Mouse (Mus musculus) G1E (cell line): ENCODE results near the gene Spdye4b.

ENCODE experiments used
- CTCF ChIP-seq: IDR thresholded peaks from 2 replicates; pipeline ENCODE4 v1.5.1; 2012; ENCODE audit warnings: low read depth, low read length, inconsistent platforms, mixed read lengths
- GATA1 ChIP-seq: IDR thresholded peaks from 2 replicates; pipeline ENCODE4 v1.6.1; 2012; ENCODE audit warnings: borderline replicate concordance, low read length, inconsistent platforms, mixed read lengths
- GATA2 ChIP-seq: IDR thresholded peaks from 2 replicates; pipeline ENCODE4 v1.6.1; 2012; ENCODE audit warnings: low read depth, low read length, inconsistent platforms, borderline replicate concordance
- TAL1 ChIP-seq: conservative IDR thresholded peaks from 2 replicates; pipeline ENCODE4 v1.6.1; 2012; ENCODE audit warnings: low read depth, low read length, inconsistent platforms, mixed read lengths

DNA sequence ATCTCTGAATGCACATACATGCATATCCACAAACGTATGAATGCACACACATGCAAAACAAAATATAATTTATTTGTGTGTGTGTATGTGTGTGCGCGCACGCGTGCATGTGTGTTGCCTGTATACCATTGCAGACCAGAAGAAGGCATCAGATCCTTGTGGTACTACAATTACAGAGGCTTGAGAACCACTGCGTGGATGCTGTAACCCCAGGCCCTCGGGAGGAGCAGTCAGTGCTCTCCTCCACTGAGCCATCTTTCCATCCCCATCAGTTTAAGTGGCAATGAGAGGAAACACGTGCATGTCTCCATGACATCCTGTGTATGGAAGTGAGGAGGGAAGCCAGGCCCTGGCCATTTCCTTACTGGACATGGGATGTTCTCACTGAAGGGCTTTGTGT lies 12.0 kb downstream of the Spdye4b start:
- no peak for TF ChIP-seq CTCF
- no peak for TF ChIP-seq GATA1
- TF ChIP-seq GATA2, result no peak
- TF ChIP-seq TAL1, result no peak
